Mouse (Mus musculus) MN1 (cell line): ENCODE data around the gene Smyd1.
A peak's percentile ranks its signal among the peaks of the same experiment; 100 is the strongest.

Experiments used
- DNase-seq: peaks from one replicate; pipeline ENCODE4 v3.0.0-alpha.2; 2016; ENCODE audit warnings: low spot score

Smyd1 gene

DNA sequence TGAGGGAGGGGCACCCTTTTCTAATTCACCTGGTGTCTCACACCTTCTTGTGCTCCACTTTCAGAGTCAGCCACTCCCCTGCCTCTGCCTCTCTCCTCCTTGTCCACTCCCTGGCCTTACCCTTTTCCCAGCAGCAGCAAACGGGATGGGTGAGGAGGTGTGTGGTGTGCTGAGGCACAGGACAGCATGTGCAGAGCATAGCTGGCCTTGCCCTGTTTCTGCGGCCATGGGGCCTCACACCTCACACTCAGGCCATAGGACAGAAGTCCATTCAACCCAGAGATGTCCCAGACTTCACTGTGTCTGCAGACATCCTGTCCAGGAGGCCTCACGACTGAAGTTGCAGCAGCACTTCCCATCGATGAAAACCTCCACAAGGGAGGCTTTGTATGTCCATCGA lies 118.4 kb downstream of the Smyd1 start:
- no peak for DNase-seq

DNA sequence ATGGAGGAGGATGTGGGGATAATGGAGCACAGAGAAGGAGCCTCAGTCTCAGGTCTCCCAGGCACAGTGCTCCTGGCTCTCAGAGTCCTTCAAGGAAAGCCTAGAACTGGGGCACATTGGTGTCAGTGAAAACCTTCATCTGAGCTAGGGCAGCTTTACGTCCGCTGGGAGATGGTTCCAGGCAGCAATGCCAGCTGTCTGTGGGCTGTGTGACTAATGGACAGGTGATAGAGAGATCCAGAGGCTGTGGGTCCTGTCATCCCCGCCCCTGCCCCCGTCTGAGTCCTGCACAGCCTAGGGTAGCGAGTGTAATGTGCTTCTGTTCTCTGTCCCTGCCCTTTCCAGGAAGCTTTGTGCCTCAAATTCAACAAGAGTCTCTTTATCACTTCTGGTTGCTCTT lies 120.1 kb downstream of the Smyd1 start:
- DNase-seq, result no peak

DNA sequence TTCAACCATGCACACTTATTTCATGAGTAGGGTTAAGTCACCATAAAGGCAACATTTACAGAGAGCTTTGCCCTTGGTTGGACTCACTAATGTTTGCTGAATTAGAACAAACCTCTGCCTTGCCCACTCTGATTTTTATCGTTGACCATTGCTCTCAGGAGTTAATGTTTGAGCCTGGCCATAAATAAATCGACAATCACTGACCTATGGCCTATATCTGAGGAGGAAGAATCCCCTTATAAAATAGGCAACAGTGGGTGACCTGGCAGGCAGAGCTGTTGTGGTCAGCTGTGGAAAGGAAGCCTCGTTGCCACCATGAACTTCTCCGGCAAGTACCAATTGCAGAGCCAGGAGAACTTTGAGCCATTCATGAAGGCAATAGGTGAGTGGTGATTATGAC lies 122.4 kb downstream of the Smyd1 start, which contains the start of gene Fabp1:
Fabp1 (plus strand) TSS at position 216 of the 400 bp plus-strand sequence.
- DNase-seq, result no peak

DNA sequence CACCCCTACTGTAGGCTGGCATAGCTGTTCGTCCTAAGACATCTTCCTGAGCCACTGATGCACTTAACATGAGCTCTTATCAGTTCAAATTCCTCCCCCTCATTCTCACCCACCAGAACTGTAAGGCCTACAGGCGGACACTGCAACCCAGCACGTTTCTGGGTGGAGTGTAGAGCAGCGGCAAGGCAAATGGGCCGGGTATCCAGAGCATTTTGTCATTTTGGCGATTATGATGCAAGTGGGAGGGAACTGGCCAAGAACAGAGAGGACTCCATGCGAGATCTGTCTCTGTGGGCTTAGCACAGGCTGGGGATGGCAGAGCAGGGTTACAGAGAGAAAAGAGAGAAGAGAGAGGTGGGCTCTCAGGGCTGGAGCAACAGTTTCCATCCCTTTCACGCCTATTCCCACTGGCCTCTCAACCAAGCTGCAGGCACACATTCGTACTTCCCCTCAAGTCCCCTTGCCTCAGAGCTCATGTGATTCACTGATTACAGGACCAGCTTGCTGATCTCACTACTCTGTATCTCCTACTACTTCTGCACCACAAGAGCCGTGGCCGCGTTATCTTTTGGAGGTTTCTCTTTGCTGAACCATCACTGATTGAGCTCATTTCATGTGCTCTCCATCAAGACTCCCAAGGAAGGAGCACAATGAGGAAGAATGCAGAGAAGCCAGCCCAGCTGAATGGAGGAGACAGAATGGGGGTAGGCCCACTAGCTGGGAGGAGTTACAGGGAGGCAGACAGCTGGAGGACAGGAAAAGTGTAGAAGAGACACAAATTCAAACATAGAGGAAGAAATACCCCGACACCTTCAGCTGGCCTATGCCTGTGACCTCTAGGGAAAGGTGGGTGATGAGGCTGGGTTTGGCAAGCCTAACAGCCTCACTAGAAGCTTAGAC lies 124.1 kb downstream of the Smyd1 start:
- no peak for DNase-seq

DNA sequence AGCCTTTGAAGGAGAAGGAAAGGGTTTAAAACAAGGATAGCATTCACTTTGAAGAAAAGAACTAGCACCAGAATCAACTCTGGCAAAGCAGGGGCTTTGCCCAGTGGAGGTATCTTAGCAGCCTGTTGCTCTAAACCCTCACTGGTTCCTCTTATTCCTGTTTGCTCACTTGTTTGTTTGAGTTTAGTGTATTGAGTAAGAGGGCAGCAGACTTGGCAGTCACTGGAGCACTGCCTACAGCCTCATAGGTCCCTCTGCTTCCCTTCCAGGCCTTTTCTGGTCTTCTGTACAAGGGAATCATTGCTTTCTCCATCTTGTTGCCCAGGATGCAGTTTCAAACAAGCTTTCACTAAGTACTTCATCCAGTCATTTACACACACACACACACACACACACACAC lies 125.9 kb downstream of the Smyd1 start:
- no peak for DNase-seq

DNA sequence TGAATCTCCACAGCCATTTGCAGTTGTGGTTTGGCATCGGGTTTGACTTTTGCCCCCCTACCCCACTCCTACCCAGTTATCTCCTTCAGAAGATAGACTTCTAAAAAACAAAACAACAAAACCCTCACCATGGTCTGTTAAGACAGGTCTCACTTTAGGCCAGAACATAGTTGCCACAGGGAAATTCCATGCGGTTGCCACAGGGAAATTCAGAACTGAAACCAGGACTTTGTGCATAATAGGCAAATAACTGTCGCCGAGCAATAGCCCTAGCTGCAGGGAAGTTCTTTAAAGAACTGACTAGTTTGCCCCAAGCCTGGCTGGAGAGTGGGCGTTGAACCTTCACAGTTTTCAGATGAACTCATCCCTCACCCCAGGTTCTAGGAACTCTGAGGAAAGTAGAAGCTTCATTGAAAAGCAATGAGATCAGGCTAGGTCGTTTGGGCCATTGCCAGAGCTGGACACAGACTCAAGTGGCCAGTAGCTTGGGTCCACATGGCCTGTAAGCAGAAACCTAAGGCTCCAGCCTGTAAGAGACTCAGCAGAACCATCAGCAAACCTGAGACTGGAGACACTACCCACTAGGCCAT lies 128.8 kb downstream of the Smyd1 start:
- no peak for DNase-seq

DNA sequence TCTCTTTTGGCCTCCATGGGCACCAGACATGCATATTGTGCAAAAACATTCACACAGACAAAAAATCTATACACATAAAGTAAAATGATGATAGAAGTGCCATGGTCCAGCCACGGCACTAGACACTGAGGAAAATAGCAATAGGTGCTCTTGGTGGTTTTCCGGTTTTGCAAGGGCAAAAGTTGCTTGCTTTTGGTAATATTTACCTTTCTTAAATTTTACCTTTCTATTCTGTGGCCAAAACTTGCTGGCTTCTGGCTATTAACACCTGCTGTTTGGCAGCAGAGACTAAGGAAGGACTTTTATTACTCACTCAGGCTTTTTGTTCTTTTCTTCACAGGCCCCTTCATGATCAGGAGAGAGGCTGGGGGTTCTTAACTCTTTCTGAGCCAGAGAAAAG lies 131.5 kb downstream of the Smyd1 start:
- DNase-seq, result no peak

DNA sequence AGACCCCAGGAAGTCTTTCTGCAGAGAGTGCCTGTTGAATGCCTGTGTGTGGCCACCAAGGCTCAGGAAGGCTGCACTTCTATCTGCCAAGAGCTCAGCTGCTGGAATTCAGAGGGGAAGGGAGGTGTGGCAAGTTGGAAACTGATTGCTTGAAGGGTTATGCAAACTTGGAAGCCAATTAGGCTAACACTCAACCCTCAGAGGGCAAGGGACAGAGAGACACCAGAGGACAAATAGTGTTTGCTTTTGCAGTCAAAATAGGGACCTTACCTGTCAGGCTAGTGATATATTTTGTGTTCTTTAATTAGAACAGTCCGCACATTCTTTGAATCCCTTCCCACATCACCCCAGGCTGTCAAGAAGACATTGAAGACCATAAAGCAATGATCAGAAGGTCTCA lies 132.5 kb downstream of the Smyd1 start:
- DNase-seq, result no peak

DNA sequence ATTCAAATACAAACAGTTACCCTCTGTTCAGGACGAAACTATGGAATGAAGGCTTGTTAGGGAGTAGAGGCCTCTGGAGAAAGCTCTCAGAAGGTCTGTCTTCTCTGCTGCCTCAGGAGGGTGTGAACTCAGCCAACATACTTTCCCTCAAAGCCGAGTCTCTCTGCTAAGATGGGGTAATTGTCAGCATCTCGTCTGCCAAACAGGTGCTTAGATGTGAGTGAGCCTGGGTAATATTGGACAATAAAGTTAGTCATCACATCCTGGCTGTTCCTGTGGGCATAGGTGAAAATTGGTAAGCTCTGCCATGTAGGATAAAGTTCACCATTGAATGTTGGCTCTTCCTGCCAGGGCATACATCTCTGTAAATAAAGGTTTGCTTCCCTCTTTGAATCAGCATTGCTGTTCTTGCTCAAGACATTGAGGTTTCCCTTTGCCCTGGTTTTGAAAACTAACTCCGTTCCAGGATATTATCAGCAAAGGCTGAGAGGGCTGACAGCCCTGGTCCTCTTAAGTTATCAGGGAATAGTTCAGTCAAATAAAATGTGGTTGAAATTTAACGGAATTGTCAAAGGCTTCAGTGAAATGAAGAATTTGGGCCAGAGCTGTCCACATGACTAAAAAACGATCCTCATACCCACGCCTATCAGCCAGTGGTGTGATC lies 137.0 kb downstream of the Smyd1 start:
- DNase-seq, result no peak

DNA sequence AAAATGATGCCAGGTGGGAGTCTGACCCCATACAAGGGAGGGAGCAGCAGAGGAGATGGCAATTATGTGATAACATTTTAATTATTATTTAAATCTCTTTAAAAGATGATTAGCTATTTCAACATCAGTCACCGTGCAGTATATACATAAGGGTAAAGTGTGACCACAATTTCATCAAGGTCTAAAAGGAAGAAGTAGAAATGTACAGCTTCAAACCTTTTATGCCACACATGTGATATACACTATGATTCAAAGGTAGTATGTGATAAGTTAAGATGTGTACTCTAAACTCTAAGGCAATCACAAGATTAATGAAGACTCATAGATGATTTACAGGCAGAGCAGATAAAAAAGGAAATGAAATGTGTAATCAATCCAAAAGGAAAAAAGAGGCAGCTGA lies 141.4 kb downstream of the Smyd1 start:
- DNase-seq, result no peak

DNA sequence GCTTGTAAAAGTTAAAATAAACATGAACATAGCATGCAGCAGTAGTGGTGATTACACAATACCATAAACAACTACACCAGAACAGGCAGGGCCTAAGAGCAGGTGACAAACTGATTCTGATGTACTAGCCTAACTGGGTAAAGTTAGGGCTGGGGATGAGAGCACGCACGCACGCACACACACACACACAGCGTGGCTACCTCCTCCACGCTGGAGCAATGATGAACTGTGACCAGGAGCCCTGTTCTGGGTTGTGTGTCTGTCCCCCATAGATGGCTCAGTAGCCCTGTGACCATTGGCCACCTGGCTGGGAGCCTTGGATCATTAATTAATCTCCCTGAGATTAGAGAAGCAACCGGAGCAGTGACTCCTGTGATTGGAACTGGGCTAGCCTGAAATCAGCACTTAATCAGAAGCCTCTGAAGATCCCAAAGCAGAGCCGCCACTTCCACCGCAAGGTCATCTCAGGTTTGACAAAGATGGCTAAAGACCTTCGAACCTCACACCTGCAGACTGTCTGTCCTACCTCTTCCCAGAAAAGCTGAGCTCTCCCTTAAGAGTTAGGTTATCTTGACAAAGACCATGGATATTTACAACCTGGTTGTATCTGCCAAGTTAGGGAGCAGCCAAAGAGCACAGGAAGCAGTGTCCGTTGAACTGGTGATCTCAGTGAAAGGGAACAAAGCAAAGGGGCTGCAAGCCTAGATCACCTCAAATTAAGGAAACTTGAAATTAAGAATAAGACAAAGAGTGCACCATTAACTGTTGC lies 149.0 kb downstream of the Smyd1 start:
- no peak for DNase-seq

DNA sequence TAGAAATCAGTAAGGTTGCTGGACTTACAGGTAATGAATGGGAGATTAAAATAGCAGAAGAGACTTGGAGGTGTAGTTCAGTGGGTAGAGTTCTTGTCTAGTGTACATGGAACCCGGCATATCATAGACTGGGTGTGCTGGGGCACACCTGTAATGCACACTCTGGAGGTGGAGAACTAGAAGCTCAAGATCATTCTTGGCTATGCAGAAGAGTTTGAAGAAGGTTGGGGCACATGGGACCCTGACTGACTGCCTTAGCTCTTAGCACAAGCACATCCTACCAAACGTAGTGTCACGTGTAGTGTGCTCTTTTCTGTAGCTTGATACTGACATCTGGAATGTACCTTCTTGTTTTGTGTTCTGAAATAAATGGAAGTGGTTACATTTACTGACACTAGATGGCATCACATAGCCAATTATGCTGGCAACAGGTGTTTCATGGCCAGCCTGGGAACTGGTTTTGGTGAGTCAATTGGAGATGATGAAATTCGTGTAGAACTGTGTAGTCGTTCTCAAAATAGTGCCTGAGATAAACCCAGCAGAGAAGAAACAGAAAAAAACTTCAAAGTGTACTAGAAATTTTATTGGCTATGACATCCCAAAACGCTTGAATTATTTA lies 155.4 kb downstream of the Smyd1 start:
- peak; percentile 69 for DNase-seq

DNA sequence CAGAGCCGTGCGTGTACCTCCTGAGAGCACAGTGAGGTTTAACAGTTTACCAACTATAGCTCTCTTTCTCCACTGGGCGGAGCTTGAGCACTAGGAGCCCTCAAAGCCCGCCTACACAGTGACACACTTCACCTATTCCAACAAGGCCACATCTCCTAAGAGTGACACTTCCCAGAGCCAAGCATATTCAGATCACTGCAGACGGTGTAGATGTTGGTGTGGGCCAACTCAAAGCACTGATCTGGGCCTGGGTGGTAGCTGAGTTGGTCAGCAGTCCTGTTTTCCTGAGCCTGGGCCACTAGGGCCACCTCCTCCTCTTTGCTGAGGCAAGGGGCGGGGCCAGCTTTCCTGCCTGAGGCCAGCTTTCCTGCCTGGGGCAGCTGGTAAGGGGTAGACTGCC lies 157.6 kb downstream of the Smyd1 start:
- DNase-seq, result no peak
